Mouse (Mus musculus) urinary bladder, postnatal 36 days (tissue): ENCODE data around the gene Ak4.

Experiments used
- DNase-seq, 2 experiments: peaks; one replicate each; pipeline ENCODE4 v3.0.0; 2022; ENCODE audit warnings: low spot score in 2 of 2, mixed read lengths in 1 of 2

Ak4 gene

DNA sequence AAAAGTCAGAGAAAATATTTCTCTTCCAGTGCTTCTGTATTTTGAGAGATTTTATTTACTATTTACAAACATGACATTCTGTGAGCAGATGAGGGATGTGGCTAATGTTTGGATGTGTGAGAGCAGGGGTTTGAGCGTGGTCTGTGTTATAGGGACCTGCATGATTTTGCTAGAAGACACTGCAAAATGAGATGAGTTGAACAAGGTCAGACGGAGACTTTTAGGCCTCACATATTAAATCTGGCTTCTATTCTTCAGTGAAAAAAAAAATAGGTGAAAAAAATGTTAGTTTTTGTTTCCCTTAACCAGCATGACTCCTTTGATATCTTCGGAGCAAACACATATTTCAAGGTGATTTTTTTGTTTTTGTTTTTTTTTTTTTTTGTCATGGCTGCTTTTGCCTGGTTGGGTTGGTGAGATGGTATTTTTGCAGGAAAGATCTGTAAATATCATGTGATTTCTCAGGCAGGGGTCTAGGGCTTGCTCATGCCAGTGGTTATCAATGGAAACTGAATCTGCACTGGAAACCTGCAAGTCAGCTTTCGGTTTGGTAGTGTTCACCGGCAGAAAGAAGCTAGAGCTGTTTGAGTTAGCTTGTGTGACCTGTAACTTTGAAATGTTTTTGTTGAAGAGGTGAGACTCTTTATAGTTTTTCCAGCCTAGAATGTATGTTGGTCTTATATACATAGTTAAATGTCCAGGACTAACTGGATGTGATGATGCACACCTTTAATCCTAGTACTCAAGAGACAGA is 92.9 kb downstream of the Ak4 start:
- no peak for DNase-seq

DNA sequence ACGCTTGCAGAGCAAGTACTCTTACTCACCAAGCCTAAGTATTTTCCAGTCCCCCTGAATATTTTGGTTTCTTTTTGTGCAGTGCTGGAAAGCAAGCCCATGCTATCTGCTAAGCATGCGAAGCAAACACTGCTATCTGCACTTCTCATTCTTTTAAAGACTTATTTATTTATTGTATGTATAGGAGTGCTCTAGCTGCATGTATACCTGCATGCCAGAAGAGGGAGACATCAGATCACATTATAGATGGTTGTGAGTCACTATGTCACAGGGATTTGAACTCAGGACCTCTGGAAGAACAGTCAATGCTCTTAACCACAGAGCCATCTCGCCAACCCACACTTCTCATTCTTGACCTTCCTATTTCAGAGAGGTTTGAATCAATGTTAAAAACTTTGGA is 94.2 kb downstream of the Ak4 start:
- no peak for DNase-seq

- no peak for DNase-seq
These were observed 96.8 kb downstream of the Ak4 start for GRCm38 (mm10) chr4:101515853-101516252.
